Mouse (Mus musculus) lung, embryonic 16.5 days (tissue): Measurements from ENCODE around the gene Mtch2. TPM values are rescaled to one million over a fixed set of nuclear protein-coding genes. Genes with fewer than 3 reads are reported as not detected.

Source experiments
- ATAC-seq: fragments of 200-750 bp; cut with Nextera tagmentation; 2 replicates; pipeline ENCODE4 v1.8.0; 2017; ENCODE audit warnings: low read depth, mild to moderate bottlenecking, moderate library complexity
- H3K27ac ChIP-seq: fragments of 300-500 bp; sonication (generic); 2 replicates; pipeline ENCODE4 v1.5.1; 2014; ENCODE audit warnings: mild to moderate bottlenecking, control low read depth, low read length
- H3K27me3 ChIP-seq: fragments of 300-500 bp; sonication (generic); 2 replicates; pipeline ENCODE4 v1.6.1; 2014; ENCODE audit warnings: low read depth, low read length, mixed read lengths; ENCODE audit not compliant: control insufficient read depth, insufficient read depth
- H3K36me3 ChIP-seq: fragments of 300-500 bp; sonication (generic); 2 replicates; pipeline ENCODE4 v1.6.1; 2014; ENCODE audit warnings: low read length; ENCODE audit not compliant: control insufficient read depth, insufficient read depth
- H3K4me1 ChIP-seq: fragments of 300-500 bp; sonication (generic); replicated peaks from 2 replicates; pipeline ENCODE4 v1.6.1; 2014; ENCODE audit warnings: low read length, mixed read lengths; ENCODE audit not compliant: control insufficient read depth, insufficient read depth
- H3K4me2 ChIP-seq: fragments of 300-500 bp; sonication (generic); 2 replicates; pipeline ENCODE4 v1.6.1; 2014; ENCODE audit warnings: low read depth, low read length, control low read depth
- H3K4me3 ChIP-seq: fragments of 300-500 bp; sonication (generic); 2 replicates; pipeline ENCODE4 v1.5.1; 2014; ENCODE audit warnings: mild to moderate bottlenecking, low read length, control low read depth
- H3K9ac ChIP-seq: fragments of 300-500 bp; sonication (generic); 2 replicates; pipeline ENCODE4 v1.6.1; 2014; ENCODE audit warnings: low read length, control low read depth
- H3K9me3 ChIP-seq: fragments of 300-500 bp; sonication (generic); 2 replicates; pipeline ENCODE4 v1.6.1; 2016; ENCODE audit warnings: low read length; ENCODE audit not compliant: control insufficient read depth
- WGBS: fragments of 180-500 bp; shearing (Covaris S2); extraction: QIAGEN DNeasy Blood & Tissue Kit; methylation state at CpG from one replicate; pipeline ENCODE4 v1.1.7; 2014; 5-methylcytosine and 5-hydroxymethylcytosine counted together
- polyA plus RNA-seq: library from polyadenylated mRNA; unstranded; fragments of >200 nt; fragmentation: Nextera tagmentation; extraction: Ambion mirVana; gene quantifications from 2 replicates; pipeline ENCODE4 v1.2.1, GENCODE M21; 2015

The Mtch2 gene
- polyA plus RNA-seq, 1 experiment from 2014 or later: 198 TPM

DNA sequence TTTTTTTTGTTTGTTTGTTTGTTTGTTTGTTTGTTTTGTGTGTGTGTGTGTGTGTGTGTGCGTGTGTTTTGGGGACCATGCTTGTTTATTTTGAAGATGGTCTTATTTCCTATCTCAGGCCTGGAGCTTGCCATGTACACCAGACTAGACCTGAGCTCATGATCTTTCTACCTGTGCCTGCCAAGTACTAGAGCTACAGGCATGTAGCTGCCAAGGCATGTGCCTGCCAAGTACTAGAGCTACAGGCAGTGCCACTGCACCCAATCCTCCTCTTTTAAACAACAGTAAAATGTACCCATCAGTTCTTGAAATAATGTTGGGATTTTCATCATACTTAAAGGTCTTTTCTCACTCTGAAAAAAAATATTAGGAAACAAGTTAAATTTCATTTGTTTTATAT, 27.1 kb downstream of the Mtch2 start:
- no peak overlapping the region for H3K27ac ChIP-seq
- H3K27me3 ChIP-seq: no peaks in the 10 kb centered on the region
- H3K36me3 ChIP-seq: no peaks in the 10 kb centered on the region
- H3K4me2 ChIP-seq: no peak overlapping the region
- H3K9ac ChIP-seq: no peak overlapping the region
- no peaks in the 10 kb centered on the region for H3K9me3 ChIP-seq
- WGBS: 71% methylated on average over 1 of the region's 1 CpGs
- ATAC-seq: no peak
- peaks cover 6% of the 10 kb centered on the region; the same call in 1 of the 2 replicates for H3K4me1 ChIP-seq
- no peak overlapping the region for H3K4me3 ChIP-seq

DNA sequence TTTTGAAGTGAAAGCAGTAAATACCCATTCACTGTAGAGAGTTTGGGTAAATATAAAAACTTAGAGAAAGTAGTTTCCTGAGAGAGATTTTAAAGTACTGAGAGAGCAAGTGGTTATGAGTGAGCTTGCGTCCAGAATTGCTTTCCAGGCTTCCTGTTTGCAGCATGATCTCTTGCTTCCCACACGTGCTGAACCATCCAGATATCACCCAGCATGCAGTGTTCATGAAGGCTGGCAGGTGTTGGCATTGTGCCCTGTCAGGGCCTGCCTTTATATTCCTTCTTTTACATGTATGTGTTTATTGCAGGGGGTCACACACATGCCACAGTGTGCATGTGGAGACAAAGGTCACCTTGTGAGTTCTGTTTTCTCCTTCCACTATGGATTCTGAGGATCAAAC, 28.3 kb downstream of the Mtch2 start:
- Histone ChIP-seq H3K9me3 (no peaks in the 10 kb centered on the region), H3K27me3 (no peaks in the 10 kb centered on the region), H3K4me2 (no peak overlapping the region), H3K27ac (no peak overlapping the region), H3K36me3 (no peaks in the 10 kb centered on the region), H3K4me3 (no peak overlapping the region), H3K9ac (no peak overlapping the region), H3K4me1 (peaks cover under 1% of the 10 kb centered on the region; the same call in 1 of the 2 replicates)
- 53% methylated on average over 2 of the region's 2 CpGs for WGBS
- ATAC-seq: no peak

DNA sequence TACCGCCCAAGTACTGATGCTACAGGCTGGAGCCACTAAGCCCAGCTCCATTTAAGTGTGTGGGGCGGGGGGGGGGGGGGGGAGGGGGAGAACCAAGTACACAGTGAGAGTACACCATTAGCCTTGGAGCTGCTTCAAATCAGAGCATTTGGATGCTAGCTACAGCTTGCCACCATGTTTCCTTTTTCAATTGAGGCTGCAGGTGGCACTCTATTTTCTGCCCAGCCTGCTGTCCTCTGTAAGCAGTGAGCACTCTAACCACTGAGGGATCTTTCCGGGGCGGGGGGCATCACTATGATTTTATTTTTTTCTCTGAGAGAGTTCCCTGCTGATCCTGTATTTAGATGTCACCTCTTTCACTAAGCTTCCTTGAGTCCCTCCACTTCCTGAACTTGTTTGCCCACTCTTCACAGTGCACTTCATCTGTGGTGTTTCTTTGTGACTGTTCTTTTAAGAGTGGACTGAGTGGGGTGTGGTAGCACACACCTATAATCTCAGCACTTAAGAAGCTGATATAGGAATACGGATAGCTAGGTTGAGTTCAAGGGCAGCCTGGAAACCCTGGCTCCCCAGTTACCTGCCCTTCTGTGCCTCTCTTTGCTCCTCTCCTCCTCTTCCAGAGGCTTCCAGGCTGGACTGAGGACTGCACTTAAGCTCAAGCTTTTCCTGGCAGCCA, 30.8 kb downstream of the Mtch2 start:
- Histone ChIP-seq H3K27ac (no peak overlapping the region), H3K9ac (no peak overlapping the region), H3K4me1 (no peaks in the 10 kb centered on the region), H3K27me3 (no peaks in the 10 kb centered on the region), H3K36me3 (no peaks in the 10 kb centered on the region), H3K4me2 (no peak overlapping the region), H3K4me3 (no peak overlapping the region), H3K9me3 (no peaks in the 10 kb centered on the region)
- peak; percentile 52; the same call in 1 of the 2 replicates for ATAC-seq
- WGBS: 51% methylated on average over 4 of the region's 5 CpGs

DNA sequence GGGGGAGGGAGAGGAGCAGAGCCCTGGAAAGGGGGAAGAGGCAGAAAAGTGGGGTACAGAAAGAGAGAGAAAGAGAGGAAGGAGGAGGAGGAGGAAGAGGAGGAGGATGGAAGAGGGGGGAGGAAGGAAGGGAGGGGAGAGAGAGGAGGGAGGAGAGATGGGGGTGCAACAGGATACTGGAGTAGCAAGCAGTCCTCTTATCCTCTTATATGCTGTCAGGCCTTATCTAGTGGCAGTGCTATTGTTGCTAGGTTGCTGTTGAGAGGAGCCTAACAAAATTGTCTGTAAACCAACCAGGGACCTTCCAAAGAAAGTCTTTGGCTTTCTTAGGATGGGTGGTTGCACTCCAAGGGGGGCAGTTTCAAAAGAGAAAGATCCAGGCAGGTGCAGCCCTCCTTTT, 32.5 kb downstream of the Mtch2 start:
- Histone ChIP-seq H3K9ac (no peak overlapping the region), H3K4me3 (no peak overlapping the region), H3K4me1 (no peaks in the 10 kb centered on the region), H3K36me3 (no peaks in the 10 kb centered on the region), H3K9me3 (0 out of 2 replicates have a peak, but pooled peaks cover 2% of the 10 kb centered on the region), H3K27me3 (peaks cover 4% of the 10 kb centered on the region; the same call in 1 of the 2 replicates), H3K27ac (no peak overlapping the region), H3K4me2 (no peak overlapping the region)
- no peak for ATAC-seq

DNA sequence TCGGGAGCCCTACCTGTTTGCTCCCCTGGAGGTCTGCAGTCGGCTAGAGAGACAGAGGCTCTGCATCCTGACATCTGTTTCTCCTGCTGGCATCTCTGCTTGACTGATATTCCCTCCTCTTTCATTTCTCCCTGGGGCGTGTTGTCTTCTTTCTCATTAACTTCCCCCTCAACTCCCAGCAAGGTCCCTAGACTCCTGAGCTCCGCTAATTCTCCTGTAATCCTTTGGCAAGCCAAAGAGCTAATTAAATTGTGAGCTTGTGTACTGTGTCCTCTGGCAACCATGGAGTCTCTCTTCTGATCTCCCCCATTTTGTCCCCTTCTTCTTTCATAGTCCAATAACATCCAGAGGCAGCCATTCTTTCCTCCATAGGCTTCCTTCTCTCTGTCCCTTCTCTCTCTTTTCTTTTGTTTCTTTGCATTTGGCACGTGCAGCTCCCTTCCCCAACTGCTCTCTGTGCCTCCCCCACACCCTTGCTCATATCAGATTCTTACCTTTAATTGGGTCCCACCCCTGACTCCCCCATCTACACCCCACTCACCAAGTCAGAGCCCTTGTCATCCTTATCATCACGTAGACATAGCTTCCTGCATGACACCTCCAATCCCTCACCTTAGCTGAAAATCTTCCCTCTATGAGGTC, 33.3 kb downstream of the Mtch2 start:
- peaks cover 1% of the 10 kb centered on the region; the same call in 1 of the 2 replicates for H3K4me1 ChIP-seq
- H3K9me3 ChIP-seq: 0 out of 2 replicates have a peak, but pooled peaks cover 2% of the 10 kb centered on the region
- H3K4me3 ChIP-seq: no peak overlapping the region
- H3K36me3 ChIP-seq: no peaks in the 10 kb centered on the region
- WGBS: 24% methylated on average over 6 of the region's 6 CpGs
- H3K27ac ChIP-seq: no peak overlapping the region
- H3K27me3 ChIP-seq: peaks cover 11% of the 10 kb centered on the region
- ATAC-seq: no peak
- H3K9ac ChIP-seq: no peak overlapping the region
- no peak overlapping the region for H3K4me2 ChIP-seq

DNA sequence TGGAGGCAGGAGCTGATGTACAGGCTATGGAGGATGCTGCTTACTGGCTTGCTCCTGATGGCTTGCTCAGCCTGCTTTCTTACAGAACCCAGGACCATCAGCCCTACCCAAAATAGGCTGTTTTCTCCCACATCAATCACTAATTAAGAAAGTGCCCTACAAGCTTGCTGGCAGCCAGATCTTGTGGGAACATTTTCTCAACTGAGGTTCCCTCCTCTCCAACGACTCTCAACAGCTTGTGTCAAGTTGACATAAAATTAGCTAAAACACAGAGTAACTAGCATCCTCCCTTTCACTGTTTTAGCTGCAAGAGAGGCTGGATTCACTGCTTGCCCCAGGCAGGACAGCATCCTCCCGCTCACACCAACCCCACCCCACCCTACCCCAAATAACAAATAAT, 34.9 kb downstream of the Mtch2 start:
- no peak for ATAC-seq
- no peak overlapping the region for H3K9ac ChIP-seq
- no peak overlapping the region for H3K27ac ChIP-seq
- peaks cover 9% of the 10 kb centered on the region for H3K4me1 ChIP-seq
- H3K4me2 ChIP-seq: no peak overlapping the region
- H3K27me3 ChIP-seq: peaks cover 26% of the 10 kb centered on the region
- H3K4me3 ChIP-seq: no peak overlapping the region
- 67% methylated on average over 2 of the region's 2 CpGs for WGBS
- H3K9me3 ChIP-seq: 0 out of 2 replicates have a peak, but pooled peaks cover 2% of the 10 kb centered on the region
- H3K36me3 ChIP-seq: no peaks in the 10 kb centered on the region

DNA sequence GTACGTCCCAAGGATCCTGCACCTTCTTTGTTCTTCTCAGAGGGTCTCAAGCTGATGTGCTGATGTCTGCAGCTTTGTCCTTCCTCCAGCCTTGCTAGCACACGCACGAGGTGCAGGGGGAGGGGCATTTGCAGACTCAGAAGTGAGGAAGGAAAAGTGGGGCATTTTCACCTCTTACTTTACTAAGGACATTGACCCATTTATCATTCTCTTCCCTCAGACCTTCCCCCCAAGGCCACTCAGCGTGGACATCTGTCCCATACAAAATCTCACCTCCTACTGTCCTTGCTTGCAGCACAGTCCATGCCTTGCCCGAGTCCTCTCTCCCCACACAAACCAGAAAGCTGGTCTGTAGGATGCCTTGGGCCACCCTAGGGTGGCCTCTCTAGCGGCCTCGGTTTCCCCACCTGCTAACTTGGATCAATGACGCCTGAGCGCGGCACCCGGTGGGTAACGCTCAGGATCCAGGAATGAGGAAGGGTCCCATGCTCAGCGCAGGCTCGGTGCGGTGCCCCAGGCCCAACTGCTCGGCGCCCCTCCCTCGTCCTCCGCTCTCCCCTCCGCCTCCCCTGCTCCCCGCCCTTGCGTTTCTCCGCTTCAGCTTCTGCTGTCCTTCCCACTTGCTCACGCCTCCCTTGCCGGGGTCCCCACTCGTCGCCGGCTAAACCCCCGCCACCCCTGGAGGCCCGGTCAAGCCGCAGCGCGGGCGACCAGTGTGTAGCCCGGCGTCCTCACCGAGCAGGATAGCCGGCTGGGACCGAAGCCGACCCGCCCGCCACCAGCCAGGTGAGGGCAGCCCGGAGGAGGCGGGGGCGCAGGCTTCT, 38.5 kb downstream of the Mtch2 start, which contains the start of gene C1qtnf4:
C1qtnf4 (plus strand) TSS at position 643 of the 824 bp plus-strand sequence.
- peak within 1 kb of the TSS; percentile 84 for H3K4me2 ChIP-seq
- peaks cover 57% of the 10 kb centered on the region for H3K27me3 ChIP-seq
- peak within 1 kb of the TSS; percentile 52 for H3K4me3 ChIP-seq
- H3K36me3 ChIP-seq: no peaks in the 10 kb centered on the region
- H3K9me3 ChIP-seq: 0 out of 2 replicates have a peak, but pooled peaks cover 2% of the 10 kb centered on the region
- ATAC-seq: no peak
- WGBS: 2% methylated on average over 45 of the region's 45 CpGs
- H3K27ac ChIP-seq: no peak within 1 kb of the TSS
- H3K4me1 ChIP-seq: peaks cover 15% of the 10 kb centered on the region
- H3K9ac ChIP-seq: peak within 1 kb of the TSS; percentile 65

- H3K9ac ChIP-seq: no peak overlapping the region
- H3K4me1 ChIP-seq: peaks cover 15% of the 10 kb centered on the region
- no peak overlapping the region for H3K27ac ChIP-seq
- H3K27me3 ChIP-seq: peaks cover 61% of the 10 kb centered on the region
- H3K4me3 ChIP-seq: peak overlapping the region; percentile 52; the same call in 1 of the 2 replicates
- no peaks in the 10 kb centered on the region for H3K36me3 ChIP-seq
- WGBS: 33% methylated on average over 6 of the region's 6 CpGs
- ATAC-seq: no peak
- H3K9me3 ChIP-seq: 0 out of 2 replicates have a peak, but pooled peaks cover 2% of the 10 kb centered on the region
- H3K4me2 ChIP-seq: no peak overlapping the region
These were observed 39.5 kb downstream of the Mtch2 start for GRCm38 (mm10) chr2:90886436-90886835.

DNA sequence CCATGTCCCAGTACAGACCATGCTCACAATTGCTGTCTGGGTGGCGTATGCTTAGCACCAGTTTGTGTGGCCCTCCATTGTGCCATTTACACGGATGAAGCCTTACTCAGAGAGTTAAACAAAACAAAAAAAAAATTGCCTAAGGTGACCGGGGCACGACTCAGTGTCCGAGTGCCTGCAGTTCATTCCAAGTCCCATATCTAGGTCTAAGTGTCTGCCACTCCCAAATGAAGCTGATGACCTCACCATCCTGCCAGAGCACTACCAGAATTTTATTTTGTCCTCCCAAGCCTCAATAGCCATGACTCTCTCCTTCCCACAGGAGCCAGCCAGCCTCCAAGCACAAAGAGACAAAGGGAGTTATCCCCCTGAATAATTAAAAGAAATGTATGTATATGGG, 40.7 kb downstream of the Mtch2 start:
- peaks cover 61% of the 10 kb centered on the region for H3K27me3 ChIP-seq
- no peak overlapping the region for H3K4me2 ChIP-seq
- H3K9ac ChIP-seq: no peak overlapping the region
- 0 out of 2 replicates have a peak, but pooled peaks cover 2% of the 10 kb centered on the region for H3K36me3 ChIP-seq
- no peak overlapping the region for H3K4me3 ChIP-seq
- H3K9me3 ChIP-seq: 0 out of 2 replicates have a peak, but pooled peaks cover 2% of the 10 kb centered on the region
- no peak overlapping the region for H3K27ac ChIP-seq
- H3K4me1 ChIP-seq: peaks cover 15% of the 10 kb centered on the region
- no peak for ATAC-seq
- 61% methylated on average over 5 of the region's 5 CpGs for WGBS
